Mouse (Mus musculus): ENCODE results near the gene Pipox. TPM values are rescaled to one million over a fixed set of nuclear protein-coding genes. Genes with fewer than 3 reads are reported as not detected.

The Pipox gene
- polyA plus RNA-seq, 1 experiment from 2014 or later = 6.1 TPM

- Histone ChIP-seq H3K4me1 (replicated peaks) (peaks cover 22% of the 10 kb centered on the region), H3K9me3 (0 out of 2 replicates have a peak, but pooled peaks cover 4% of the 10 kb centered on the region), H3K36me3 (peaks cover 87% of the 10 kb centered on the region), H3K4me3 (no peak overlapping the region), H3K4me2 (no peak overlapping the region), H3K27me3 (peaks cover 22% of the 10 kb centered on the region), H3K27ac (replicated peaks) (0 out of 2 replicates have a peak overlapping the region, but pooled peaks have one; percentile 30), H3K9ac (peak overlapping the region; percentile 13; the same call in 1 of the 2 replicates)
- WGBS = 60% methylated on average over 5 of the region's 5 CpGs
- no peak for ATAC-seq (ENCODE audit: low read depth)
Observed at GRCm38 (mm10) chr11:77836290-77836689, 57.6 kb downstream of the Pipox start.

GRCm38 (mm10) chr11:77835109-77835508, 58.8 kb downstream of the Pipox start:
- WGBS = 76% methylated on average over 3 of the region's 3 CpGs
- H3K27me3 ChIP-seq = peaks cover 26% of the 10 kb centered on the region
- H3K4me2 ChIP-seq = no peak overlapping the region
- no peak overlapping the region for H3K4me3 ChIP-seq
- peaks cover 85% of the 10 kb centered on the region for H3K36me3 ChIP-seq
- H3K9me3 ChIP-seq = 0 out of 2 replicates have a peak, but pooled peaks cover 4% of the 10 kb centered on the region
- peaks cover 20% of the 10 kb centered on the region for H3K4me1 ChIP-seq (replicated peaks)
- H3K27ac ChIP-seq (replicated peaks) = no peak overlapping the region
- ATAC-seq (ENCODE audit: low read depth) = no peak
- no peak overlapping the region for H3K9ac ChIP-seq

GRCm38 (mm10) chr11:77832541-77832940, 61.4 kb downstream of the Pipox start:
- H3K4me1 ChIP-seq (replicated peaks) = peaks cover 31% of the 10 kb centered on the region
- 86% methylated on average over 4 of the region's 4 CpGs for WGBS
- H3K36me3 ChIP-seq = peaks cover 87% of the 10 kb centered on the region
- H3K9ac ChIP-seq = no peak overlapping the region
- ATAC-seq (ENCODE audit: low read depth) = no peak
- peaks cover 40% of the 10 kb centered on the region for H3K27me3 ChIP-seq
- H3K4me3 ChIP-seq = no peak overlapping the region
- H3K9me3 ChIP-seq = 0 out of 2 replicates have a peak, but pooled peaks cover 4% of the 10 kb centered on the region
- H3K27ac ChIP-seq (replicated peaks) = no peak overlapping the region
- H3K4me2 ChIP-seq = no peak overlapping the region

GRCm38 (mm10) chr11:77830875-77831274, 63.0 kb downstream of the Pipox start:
- 43% methylated on average over 7 of the region's 7 CpGs for WGBS

More at GRCm38 (mm10) chr11:77830875-77831274, 63.0 kb downstream of the Pipox start:
- H3K4me2 ChIP-seq = no peak overlapping the region
- 0 out of 2 replicates have a peak, but pooled peaks cover 4% of the 10 kb centered on the region for H3K9me3 ChIP-seq
- H3K9ac ChIP-seq = 0 out of 2 replicates have a peak overlapping the region, but pooled peaks have one; percentile 3
- peaks cover 41% of the 10 kb centered on the region for H3K4me1 ChIP-seq (replicated peaks)
- peaks cover 72% of the 10 kb centered on the region for H3K36me3 ChIP-seq
- H3K27ac ChIP-seq (replicated peaks) = peak overlapping the region; percentile 57
- peaks cover 50% of the 10 kb centered on the region for H3K27me3 ChIP-seq
- H3K4me3 ChIP-seq = no peak overlapping the region
- no peak for ATAC-seq (ENCODE audit: low read depth)

Other genes starting within 250 kb of the Pipox start
- 3.9 and 4.0 TPM in 2 replicates for gene Nufip2, start 207.9 kb downstream of the Pipox start, polyA plus RNA-seq (2015; fragmentation: Nextera tagmentation; extraction: Ambion mirVana)
- gene Cryba1, start 168.8 kb downstream of the Pipox start, polyA plus RNA-seq (2015; fragmentation: Nextera tagmentation; extraction: Ambion mirVana) = 4.2 and 5.6 TPM in 2 replicates
- 43.2 and 44.2 TPM in 2 replicates for gene Myo18a, start 130.8 kb downstream of the Pipox start, polyA plus RNA-seq (2015; fragmentation: Nextera tagmentation; extraction: Ambion mirVana)
- gene Gm10277, start 106.3 kb downstream of the Pipox start, polyA plus RNA-seq (2015; fragmentation: Nextera tagmentation; extraction: Ambion mirVana) = 1.7 and 2.8 TPM in 2 replicates
- gene Sez6, start 36.7 kb upstream of the Pipox start, polyA plus RNA-seq (2015; fragmentation: Nextera tagmentation; extraction: Ambion mirVana) = 95.2 and 104 TPM in 2 replicates
- 15.6 and 19.8 TPM in 2 replicates for gene Phf12, start 88.7 kb upstream of the Pipox start, polyA plus RNA-seq (2015; fragmentation: Nextera tagmentation; extraction: Ambion mirVana)
- 32.7 and 40.0 TPM in 2 replicates for gene Dhrs13, start 138.2 kb upstream of the Pipox start, polyA plus RNA-seq (2015; fragmentation: Nextera tagmentation; extraction: Ambion mirVana)
- gene Flot2, start 143.8 kb upstream of the Pipox start, polyA plus RNA-seq (2015; fragmentation: Nextera tagmentation; extraction: Ambion mirVana) = 98.0 and 104 TPM in 2 replicates
- 29.8 and 31.3 TPM in 2 replicates for gene Eral1, start 186.3 kb upstream of the Pipox start, polyA plus RNA-seq (2015; fragmentation: Nextera tagmentation; extraction: Ambion mirVana)
- gene Fam222b, start 200.6 kb upstream of the Pipox start, polyA plus RNA-seq (2015; fragmentation: Nextera tagmentation; extraction: Ambion mirVana) = 27.3 and 28.8 TPM in 2 replicates